Mouse (Mus musculus) layer of hippocampus, adult 18-20 months (tissue): ENCODE results near the gene Il1r1. TPM values are rescaled to one million over a fixed set of nuclear protein-coding genes. Genes with fewer than 3 reads are reported as not detected.

Experiments
- DNase-seq, 2 experiments: peaks; one replicate each; pipeline ENCODE4 v3.0.0; 2022; ENCODE audit warnings: low spot score in 2 of 2
- total RNA-seq, 2 experiments: library from RNA; stranded (reverse); gene quantifications; 2 replicates each; pipeline ENCODE4 v1.2.3; 2021

Il1r1 gene
- total RNA-seq, 2 experiments from 2014 or later = 8.2 to 8.5 TPM

DNA sequence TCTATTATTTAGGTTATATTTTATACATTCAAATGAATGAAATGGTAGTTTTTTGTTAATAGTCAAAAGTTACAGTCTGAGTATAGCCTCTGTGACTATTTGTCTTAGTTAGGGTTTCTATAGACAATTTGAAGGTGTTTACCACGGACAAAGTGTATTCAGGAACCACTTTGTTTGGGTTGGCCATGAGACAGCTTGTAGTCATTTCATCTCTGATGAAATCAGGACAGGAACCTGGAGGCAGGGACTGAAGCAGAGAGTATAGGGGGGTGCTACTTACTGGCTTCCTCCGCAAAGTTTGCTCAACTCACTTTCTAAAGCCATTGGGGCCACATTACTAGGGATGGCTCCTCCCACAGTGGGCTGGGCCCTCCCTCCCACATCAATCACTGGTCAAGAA lies 86.7 kb downstream of the Il1r1 start:
- no peak for DNase-seq

DNA sequence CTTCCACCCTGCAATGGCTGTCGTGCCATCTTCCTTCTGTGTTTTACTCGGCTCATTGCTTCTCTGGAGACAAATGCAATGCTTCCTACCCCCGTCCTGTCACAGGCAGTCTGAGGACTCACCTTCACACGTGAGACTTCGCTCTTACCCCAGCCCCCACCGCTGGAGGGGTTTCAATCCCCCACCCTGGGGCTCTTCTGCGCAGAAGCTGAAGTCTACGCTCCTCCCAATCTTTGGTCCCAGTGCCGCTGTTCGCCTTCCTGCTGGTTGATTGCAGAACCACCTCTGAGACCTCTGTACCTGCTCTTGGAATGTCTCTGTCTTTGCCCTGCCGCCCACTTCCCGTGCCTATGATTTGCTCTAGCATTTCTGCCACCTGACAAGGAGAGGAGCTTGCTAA lies 89.1 kb downstream of the Il1r1 start:
- no peak for DNase-seq

DNA sequence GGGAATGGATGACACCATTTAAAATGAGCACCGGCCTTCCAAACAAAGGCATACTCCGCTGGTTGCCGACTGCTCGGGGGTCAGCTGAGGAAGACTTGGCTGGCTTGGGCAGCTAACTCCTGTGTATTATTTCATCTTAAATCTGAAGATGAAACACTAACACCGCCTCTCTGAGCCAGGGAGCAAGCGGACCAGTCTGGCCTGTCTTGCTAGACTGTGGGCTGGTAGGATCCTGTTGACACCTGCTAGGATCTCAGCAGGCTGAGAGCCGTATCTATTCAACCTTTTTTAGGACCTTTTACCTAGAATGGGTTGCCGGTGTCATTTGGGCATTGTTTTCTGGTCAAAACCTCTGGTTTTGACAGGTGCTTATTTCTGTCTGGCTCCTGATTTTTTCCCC lies 92.8 kb downstream of the Il1r1 start:
- DNase-seq = no peak

DNA sequence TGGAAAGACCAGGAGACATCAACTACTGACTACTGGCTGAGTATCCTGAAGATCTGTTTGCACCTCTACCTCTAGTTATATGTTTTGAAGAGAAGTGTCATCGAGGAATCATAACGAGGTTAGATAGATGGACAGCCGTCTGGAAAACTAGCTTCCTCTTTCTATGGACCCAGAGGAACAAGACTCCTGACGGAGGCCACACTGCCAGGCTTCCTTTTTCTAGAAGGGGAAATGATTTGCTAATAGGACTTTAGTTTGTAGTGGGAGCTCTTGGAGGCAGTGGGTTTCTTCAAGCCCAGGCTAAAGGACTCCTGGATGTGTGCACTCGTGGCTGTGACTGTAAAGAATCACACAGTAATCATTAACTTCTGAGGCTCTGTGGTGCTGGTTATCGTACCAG lies 96.9 kb downstream of the Il1r1 start:
- no peak for DNase-seq

DNA sequence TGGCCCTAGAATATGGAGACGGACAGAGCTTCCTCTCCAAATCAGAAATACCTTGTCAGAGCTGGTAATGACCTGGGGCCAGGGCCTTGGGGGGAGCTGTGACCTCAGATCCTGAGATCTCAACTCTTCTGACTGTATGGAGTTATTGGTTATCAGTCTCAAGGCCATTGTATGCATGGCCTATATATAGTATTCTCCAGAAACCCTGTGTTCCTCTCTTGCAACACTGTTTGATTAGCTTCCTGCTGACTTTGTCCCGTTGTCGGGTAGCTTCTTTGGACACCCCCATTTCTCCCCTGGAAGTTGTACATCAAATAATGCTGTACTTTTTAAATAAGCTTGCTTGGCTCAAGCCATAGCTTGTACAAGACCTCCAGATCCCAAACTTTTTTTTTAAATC lies 97.7 kb downstream of the Il1r1 start:
- no peak for DNase-seq

DNA sequence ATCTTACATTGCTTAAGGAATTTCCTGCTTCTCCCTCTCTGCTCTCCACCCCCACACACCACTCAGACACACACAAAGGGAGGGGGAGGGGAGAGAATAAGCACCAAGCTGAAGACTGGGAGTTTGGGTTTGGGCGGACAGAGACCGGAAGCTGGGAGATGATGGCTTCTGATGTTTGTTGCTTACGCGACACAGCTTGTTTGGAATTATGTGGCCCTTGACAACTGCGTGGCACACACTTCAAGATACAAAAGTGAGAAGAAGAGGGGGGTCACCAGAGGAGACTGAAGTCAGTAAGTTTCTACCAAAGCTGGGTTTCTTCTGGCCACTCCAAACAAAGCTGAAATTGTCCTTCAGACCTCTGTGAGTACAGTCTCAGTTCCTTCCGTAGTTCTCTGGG lies 99.6 kb downstream of the Il1r1 start, which contains the start of gene Il1rl2:
Gene Il1rl2, plus strand, starts transcription at position 154 of the 400 bp plus-strand sequence.
- no peak for DNase-seq

DNA sequence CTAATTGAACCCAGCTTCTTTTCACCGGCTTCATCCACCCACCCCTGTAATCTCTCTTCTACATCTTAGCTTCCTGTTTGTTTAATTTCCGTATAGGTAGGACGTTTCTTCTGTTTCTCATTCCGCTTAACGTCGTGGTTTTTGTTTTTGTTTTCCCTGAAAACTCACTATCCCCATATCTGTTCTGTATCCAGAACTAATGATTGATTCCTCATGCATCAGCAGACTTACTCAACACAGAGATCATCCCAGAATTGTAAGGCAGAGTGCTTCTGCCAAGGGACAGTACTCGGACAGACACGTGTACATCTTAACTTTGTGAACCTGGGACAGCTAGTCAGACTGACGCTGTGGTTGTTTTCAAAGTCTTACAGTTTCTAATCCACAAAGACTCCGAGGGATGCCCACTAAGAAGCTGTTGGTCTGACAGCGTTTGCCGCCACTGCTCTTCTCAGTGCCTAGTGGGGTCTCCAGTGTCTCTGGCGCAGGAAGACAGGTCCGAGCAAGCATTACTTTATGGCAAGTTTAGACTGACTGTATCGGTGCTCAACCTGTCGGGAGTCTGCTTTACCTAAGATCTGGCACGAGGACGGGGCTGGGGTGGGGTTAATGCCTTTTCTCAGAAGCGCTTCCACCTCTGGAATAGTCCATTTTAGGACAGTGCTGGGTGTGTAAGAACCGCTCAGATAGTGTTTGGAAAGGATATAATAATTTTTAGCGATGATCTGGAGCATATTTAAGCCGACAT lies 100.2 kb downstream of the Il1r1 start:
- no peak for DNase-seq

DNA sequence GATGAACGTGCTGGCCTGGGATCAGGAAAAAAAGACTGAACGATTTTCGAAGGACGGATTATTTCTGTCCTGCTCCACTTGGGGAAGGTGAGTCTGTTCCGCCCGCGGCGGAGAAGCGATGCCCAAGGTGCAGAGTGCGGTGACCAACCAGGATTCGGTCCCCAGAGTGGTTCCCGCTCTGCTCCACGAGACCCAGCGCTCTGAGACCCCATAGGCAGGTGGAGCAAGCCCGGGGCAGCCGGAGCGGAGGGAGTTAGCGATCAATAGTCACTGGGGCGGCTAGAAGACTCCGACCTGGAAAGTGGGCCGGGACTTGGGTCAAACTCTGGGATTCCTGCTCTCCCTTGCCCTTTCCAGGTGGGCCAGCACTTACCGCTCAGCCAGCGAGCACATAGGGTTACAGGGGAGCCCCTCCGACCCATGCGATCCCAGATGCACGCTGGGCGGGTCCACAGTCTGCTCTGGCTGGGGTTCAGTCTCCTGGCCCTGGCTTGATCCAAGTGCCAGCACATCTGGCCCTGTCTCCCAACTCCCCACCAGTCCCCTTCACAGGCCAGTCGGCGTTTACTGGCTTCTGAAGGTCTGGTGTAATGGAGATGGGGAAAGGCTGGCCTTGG lies 100.9 kb downstream of the Il1r1 start:
- no peak for DNase-seq

DNA sequence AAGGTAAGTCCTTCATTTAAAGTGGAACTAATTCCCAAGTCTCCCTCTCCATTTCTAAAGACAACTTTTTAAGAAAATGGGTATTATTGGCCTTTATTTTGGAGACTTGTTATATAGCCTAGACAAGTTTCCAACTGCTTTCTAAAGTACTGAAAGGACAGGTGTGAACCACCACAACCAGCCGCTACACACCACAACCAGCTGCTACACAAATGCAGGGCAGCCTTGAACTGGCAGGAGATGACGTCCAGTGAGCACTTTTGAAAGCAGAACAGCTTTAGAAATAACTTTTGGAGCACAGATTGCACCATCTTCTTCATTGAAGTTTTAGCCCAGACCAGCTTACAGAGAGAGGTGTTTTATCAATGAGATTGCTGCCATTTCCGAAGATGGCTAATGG lies 102.7 kb downstream of the Il1r1 start:
- no peak for DNase-seq

DNA sequence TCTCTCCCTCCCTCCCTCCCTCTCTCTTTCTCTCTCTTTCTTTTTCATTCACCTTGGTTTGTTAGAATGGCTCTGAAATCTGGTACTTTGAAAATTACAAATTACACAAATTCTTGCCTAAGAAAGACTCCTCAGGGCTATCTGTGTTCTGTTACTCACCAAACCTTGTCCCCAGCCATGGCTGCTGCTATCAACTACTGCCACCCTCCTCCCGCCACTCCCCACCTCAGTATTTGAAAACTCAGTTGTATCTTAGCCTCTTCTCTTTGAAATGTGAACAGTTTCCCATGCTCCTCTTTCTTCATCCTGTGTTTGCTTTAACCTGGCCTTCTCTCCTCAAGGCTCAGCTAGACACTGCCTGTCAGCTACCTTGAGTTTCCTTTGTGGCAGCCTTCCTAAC lies 104.6 kb downstream of the Il1r1 start:
- DNase-seq = no peak

DNA sequence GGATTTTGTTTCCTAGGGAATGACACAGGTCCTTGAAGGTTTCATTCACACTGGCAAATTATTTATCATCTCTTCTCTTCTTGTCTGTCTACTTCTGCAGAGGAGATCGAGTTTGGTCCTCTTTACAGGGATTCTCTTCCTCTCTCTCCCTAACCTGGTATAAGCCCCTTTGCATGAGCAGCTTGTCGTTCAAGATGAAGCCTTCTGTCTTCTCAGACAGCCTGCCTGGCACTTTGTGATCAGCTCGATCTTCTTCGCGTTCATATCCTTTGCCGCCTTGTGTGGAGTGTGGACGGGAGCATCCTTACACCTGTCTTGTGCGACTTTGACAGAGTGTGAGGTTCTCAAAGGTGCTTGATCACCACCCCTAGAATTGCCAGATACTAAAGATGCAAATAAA lies 105.3 kb downstream of the Il1r1 start:
- no peak for DNase-seq

DNA sequence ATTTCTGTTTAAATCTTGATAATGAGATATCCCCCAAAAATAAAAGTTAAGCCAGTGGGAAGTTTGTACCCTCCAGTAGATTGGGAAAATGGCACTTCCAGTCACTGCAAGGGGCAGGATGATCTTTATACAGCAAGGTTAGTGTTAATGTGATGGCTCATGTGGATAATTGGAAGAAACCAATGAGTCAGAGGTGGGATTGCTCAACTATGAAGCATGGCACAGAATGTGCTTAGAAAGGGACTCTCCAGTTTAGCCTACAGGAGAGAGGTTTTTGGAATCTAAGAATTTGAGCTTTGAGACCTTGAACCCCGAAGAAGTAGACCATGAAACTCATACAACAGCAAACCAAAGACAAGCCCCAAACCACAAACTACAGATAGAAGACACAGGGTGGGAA lies 114.5 kb downstream of the Il1r1 start:
- no peak for DNase-seq

DNA sequence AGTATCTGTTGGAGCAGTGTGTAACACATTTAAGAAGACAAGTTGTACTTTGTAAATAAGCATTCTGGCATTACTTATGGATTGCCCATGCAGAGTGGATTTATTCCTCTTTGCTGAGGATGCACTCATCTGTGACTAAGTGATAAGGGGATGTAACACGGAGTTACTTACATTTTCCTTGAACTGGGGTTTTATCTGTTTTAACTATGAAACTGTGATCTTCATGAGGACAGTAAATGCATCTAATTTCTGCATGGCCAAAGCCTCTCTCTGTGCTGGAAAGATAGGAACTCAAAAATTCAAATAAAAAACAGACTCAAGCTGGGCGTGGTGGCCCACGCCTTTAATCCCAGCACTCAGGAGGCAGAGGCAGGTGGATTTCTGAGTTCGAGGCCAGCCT lies 115.2 kb downstream of the Il1r1 start:
- DNase-seq = no peak

DNA sequence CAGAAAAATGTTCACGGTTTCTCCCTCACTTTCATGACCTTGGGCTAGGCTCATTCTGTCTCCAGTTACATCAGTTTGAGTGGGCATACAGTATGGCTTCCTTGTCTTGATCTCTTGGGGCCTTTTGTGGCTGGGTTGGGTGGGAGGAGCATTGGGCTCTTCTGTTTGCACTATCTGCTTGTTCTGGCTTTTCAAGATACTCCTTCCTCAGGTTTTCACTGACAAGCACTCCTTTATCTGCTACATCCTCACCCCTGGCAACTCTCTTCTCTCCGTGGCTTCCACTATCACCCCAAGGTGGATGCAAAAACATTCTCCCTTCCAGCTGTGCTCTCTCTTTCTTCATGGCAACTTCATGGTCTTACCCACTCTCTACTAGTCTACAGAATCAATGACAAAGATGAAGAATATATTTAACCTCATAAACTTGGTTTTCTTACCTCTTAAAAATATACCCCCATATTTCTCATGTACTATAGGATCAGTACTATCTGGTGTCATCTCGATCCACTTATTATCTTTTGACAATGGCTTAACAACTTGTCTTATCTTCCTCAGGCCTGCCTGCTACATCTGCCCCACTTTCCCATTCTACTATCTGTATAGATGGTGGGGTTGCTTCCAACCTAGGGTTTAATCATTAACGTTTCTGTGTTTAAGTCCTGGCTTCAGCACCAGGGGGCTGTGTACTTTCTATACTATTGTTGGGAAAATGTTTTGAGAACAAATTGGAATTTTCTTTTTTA lies 127.5 kb downstream of the Il1r1 start:
- no peak for DNase-seq

DNA sequence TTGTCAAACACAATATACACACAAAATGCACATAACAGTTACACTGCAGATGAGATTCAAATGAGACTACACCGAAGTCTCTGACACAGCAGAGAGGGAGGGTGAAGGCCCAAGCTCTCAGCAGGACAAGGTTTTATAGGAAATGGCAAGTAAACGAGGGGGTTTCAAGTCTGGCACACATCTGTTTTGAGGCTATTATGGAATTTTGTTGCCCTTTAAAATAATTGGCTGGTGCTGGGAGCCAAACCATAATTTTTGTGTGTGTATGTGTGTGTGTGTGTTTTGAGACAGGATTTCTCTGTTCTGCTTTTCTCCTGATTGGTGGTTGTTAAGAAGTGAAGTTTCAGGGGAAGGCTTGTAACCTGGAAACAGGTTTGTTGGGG lies 128.0 kb downstream of the Il1r1 start:
- no peak for DNase-seq

DNA sequence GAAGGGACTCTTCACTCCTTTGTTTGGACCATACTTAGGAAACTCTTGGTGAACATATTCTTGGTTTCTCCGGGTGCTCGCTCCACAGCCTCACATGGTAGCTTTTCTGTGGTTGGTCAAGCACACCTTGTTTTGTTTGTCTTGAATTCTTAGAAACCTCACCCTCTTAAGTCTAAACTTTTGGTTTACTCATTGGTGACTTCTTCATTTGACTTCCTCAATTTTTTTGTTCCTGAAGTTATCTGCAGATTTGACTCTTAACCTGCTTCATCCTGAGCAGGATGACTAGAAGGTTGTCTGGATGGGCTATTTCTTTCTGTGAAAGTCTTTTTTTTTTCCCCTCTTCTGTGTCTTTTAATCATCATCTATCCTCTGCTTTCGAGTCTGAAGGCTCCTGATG lies 129.8 kb downstream of the Il1r1 start:
- DNase-seq = no peak

DNA sequence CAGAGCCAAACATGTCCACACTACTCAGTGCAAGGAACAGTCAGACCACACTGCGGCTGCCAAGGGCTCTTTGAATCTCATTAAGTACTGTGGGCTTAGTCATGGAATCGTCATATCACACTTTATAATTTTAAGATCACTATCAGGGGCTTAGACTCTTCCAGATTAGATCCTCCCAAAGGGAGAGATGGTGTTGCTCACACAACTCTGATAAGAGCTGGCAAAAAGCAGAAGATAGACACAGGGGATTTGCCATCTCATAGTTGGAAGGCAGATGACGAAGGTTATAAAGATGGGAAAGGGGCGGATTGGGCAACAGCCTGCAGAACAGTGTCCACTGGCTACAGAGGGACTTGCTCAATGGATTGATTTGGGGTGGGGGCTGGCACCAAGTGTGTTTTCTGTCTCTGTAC lies 130.6 kb downstream of the Il1r1 start:
- DNase-seq = no peak

DNA sequence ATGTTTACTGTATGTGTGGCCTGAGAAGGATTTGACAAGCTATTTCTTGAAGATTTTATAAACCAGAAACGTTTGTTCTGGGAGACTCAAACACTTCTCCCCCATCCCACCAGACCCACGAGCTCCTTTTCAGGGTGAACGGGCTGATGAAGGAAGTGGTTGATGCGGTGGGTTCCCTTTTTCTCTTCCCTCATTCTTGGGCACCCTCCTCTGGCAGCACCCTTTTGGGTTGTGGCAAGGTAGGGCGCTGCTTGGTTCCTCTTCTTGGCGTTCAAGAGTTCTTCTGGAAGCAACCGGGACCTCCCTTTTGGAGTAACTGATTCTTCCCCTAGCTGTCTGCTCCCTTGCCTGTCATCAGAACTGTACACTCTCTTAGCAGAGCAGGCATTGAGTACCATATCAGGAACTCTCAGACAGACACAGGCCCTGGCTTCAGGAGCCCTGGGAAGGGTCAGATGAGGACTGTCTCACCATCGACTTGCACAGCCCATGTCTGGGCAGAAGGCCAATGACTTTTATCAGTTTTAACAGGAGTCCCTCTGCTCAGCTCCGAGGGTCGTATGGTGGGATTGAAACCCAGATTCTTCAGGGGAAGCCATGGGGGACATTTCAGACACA lies 131.1 kb downstream of the Il1r1 start:
- DNase-seq = no peak

DNA sequence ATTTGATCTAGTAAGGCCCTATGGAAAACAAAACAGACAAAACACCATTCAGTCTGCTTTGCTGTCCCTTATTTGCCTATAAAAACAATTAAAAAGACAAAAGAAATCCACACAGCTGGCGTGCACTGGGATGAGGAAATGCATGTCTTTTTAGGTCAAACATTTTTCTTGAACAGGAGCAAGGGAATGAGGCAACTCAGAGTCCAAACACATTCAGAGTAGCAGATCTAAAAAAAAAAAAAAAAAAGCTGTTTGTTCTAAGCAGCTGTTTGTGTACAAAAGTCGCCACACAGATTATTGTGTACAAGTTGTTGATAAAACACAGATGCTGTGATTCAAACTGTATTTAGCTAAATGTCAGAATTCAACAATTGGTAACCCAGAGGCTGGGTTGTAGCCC lies 133.0 kb downstream of the Il1r1 start:
- no peak for DNase-seq

DNA sequence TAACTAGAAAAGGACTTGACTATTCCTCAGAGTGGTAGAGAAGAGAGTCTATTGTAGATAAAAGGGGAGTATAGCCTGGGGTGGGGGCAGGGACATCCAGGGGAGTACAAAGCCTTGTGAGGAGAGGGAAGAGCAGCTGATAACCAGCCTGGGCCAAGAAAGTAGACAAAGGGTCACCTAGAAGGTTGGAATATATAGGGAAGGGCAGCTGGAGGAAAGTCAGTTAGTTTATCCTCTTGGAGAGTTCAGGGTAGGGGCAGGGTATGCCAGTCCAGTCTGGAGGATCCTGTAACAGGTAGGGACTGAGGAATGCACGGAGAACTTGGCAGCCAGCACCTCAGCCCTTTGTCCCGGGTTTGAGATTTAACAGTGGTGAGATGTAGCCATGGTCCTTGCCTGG lies 133.5 kb downstream of the Il1r1 start:
- no peak for DNase-seq

DNA sequence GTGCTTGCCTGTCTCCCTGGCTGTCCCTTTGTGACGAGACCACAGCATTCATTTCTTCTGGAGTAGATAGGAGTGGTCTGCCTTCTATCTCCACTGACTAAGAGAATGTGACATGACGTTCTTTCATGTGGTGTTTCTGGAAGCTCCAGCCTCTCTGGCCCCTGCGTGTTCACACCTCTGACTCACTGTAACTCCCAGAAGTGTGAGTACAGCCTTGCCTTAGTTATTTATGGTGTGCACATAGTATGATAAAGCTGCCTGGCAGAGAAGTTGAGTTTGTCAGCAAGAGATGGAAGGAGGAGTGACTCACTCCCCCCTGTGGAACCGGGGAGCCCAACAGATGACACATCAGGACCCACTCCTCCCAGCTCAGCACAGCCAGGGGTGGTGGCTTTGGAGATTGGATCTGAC lies 133.9 kb downstream of the Il1r1 start:
- DNase-seq = no peak

DNA sequence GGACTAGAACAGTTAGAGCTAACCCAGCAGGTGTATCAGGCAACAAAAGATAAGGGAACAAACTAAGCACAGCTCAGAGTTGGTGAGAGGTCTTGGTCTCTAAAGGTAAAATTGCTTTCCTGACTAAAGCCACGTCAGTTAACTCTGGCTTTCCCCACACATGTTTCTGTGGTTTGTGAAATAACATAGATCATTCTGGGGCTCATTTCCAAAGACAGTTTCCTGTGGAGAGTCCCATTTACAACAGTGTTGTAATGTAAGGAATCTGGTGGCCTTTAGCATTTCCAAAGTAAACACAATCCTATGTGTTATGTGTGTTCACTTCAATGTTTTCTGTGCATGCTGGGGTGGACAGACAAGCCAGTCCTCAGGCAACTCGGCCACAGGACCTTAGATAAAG lies 134.9 kb downstream of the Il1r1 start:
- no peak for DNase-seq
